Mouse (Mus musculus) forebrain, embryonic 11.5 days (tissue): ENCODE data around the gene Npnt. TPM values are rescaled to one million over a fixed set of nuclear protein-coding genes. Genes with fewer than 3 reads are reported as not detected.
A peak's percentile ranks its signal among the peaks of the same experiment; 100 is the strongest.

Source experiments
- ATAC-seq: fragments of 200-750 bp; cut with Nextera tagmentation; replicated peaks from 2 replicates; pipeline ENCODE4 v1.8.0; 2017; ENCODE audit warnings: moderate TSS enrichment; ENCODE audit not compliant: low FRiP score
- DNase-seq: peaks from one replicate; pipeline ENCODE4 v3.0.0-alpha.2; 2017; ENCODE audit warnings: low spot score
- H3K27ac ChIP-seq: fragments of 300-500 bp; sonication (generic); 2 replicates; pipeline ENCODE4 v1.5.1; 2014; ENCODE audit warnings: low read depth, low read length
- H3K27me3 ChIP-seq: fragments of 300-500 bp; sonication (generic); 2 replicates; pipeline ENCODE4 v1.6.1; 2014; ENCODE audit warnings: mild to moderate bottlenecking, low read length, mixed read lengths; ENCODE audit not compliant: control insufficient read depth, insufficient read depth
- H3K36me3 ChIP-seq: fragments of 300-500 bp; sonication (generic); 2 replicates; pipeline ENCODE4 v1.6.1; 2014; ENCODE audit warnings: mild to moderate bottlenecking, low read length, moderate library complexity, mixed read lengths; ENCODE audit not compliant: control insufficient read depth, insufficient read depth
- H3K4me1 ChIP-seq: fragments of 300-500 bp; sonication (generic); replicated peaks from 2 replicates; pipeline ENCODE4 v1.6.1; 2014; ENCODE audit warnings: low read length, mixed read lengths; ENCODE audit not compliant: control insufficient read depth, insufficient read depth
- H3K4me2 ChIP-seq: fragments of 300-500 bp; sonication (generic); 2 replicates; pipeline ENCODE4 v1.6.1; 2014; ENCODE audit warnings: low read depth, mild to moderate bottlenecking, low read length, moderate library complexity, mixed read lengths; ENCODE audit not compliant: severe bottlenecking
- H3K4me3 ChIP-seq: fragments of 300-500 bp; sonication (generic); 2 replicates; pipeline ENCODE4 v1.5.1; 2014; ENCODE audit warnings: low read depth, low read length
- H3K9ac ChIP-seq: fragments of 300-500 bp; sonication (generic); 2 replicates; pipeline ENCODE4 v1.6.1; 2014; ENCODE audit warnings: low read length
- H3K9me3 ChIP-seq: fragments of 300-500 bp; sonication (generic); 2 replicates; pipeline ENCODE4 v1.6.1; 2016; ENCODE audit warnings: low read length, mixed read lengths; ENCODE audit not compliant: control insufficient read depth
- WGBS: fragments of 180-500 bp; shearing (Covaris S2); extraction: QIAGEN DNeasy Blood & Tissue Kit; methylation state at CpG from one replicate; pipeline ENCODE4 v1.1.7; 2014; 5-methylcytosine and 5-hydroxymethylcytosine counted together
- polyA plus RNA-seq: library from polyadenylated mRNA; unstranded; fragments of >200 nt; fragmentation: Nextera tagmentation; extraction: Ambion mirVana; gene quantifications from 2 replicates; pipeline ENCODE4 v1.2.1, GENCODE M21; 2014

Npnt gene
- polyA plus RNA-seq, 1 experiment from 2014 or later, result 6.8 TPM

- H3K4me3 ChIP-seq, result no peak overlapping the region
- no peak overlapping the region for H3K4me2 ChIP-seq
- no peaks in the 10 kb centered on the region for H3K4me1 ChIP-seq
- no peak overlapping the region for H3K9ac ChIP-seq
- ATAC-seq (no peak), DNase-seq (no peak)
- no peaks in the 10 kb centered on the region for H3K27me3 ChIP-seq
- H3K27ac ChIP-seq, result no peak overlapping the region
- WGBS, result 81% methylated on average over 5 of the region's 5 CpGs
- no peaks in the 10 kb centered on the region for H3K36me3 ChIP-seq
- H3K9me3 ChIP-seq, result no peaks in the 10 kb centered on the region
These were observed 16.2 kb upstream of the Npnt start for GRCm38 (mm10) chr3:132966255-132966654.

DNA sequence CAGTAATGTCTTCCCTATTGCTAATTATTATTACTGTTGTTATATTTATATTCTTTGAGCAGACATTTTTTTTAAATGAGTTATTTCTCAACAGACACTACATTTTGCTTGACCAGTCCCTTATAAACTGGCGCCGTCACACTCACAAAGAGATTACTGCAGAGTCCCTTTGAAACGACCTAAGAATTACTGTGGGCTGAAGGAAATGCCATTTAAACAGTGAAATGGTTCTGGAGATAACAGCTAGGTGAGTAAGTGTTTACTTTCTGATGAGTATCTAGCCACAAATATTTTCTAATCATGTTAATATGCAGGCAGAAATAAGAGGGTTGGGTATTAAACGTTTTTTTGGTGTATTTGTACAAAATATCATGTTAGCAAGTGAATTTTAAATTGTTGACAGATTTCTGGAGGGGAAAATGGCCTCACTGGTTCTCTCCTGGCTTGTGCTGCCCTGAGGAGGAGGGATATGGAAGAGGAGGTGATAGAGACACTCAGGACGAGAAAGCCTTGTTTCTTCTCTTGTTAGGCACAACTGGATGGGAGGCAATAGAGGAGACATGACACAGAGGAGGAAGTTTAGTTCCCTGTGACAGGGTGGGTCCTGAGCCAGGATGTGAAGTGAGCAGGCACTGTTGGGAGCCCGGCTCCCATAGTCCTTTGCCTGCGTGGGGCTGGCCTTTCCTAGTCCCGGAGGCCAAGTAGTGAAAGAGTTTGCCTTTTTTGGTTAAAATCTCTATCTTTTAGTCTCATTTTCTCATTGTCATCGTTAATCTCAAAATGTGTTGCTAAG, 14.8 kb upstream of the Npnt start:
- H3K4me3 ChIP-seq, result no peak overlapping the region
- H3K9ac ChIP-seq, result no peak overlapping the region
- WGBS, result 76% methylated on average over 9 of the region's 9 CpGs
- no peaks in the 10 kb centered on the region for H3K27me3 ChIP-seq
- H3K9me3 ChIP-seq, result no peaks in the 10 kb centered on the region
- H3K4me1 ChIP-seq, result no peaks in the 10 kb centered on the region
- H3K4me2 ChIP-seq, result no peak overlapping the region
- DNase-seq (no peak), ATAC-seq (no peak)
- H3K27ac ChIP-seq, result no peak overlapping the region
- H3K36me3 ChIP-seq, result no peaks in the 10 kb centered on the region

DNA sequence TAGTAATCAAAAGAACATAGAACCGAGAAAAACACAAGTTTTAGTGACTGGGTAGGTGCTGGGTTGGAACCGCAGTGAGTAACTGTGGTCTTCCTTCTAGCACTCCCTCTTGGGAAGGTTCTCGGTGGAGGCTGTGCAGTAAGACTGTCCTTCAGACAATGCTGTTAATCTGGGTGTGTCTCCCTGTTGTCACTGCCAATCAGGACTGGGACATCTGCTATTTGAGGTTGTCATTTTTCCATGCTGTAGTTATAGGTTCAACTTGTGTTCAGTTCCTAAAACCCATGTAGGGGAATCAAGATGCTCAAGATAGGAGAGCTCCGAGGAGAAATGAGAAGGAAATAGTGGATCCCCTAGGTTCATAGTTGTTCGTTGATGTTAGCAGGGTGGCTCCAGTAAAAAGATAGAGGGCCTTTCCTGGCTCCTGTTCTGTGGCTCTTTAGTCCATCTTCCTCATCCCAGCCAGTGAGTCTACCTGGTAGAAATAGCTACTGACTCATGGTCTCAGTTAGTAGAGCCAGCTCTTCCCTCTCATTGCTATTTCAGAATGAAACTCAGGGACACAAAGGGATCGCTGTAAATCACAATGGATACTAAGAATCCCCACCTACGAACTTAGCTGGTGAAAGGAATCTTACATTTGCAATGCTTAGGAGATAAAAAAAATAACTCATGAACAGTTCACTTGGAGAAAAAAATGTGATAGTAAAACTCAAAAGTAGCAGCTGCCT, 12.7 kb upstream of the Npnt start:
- no peaks in the 10 kb centered on the region for H3K36me3 ChIP-seq
- H3K4me2 ChIP-seq, result no peak overlapping the region
- no peak overlapping the region for H3K9ac ChIP-seq
- H3K27ac ChIP-seq, result no peak overlapping the region
- ATAC-seq (no peak), DNase-seq (no peak)
- H3K4me1 ChIP-seq, result no peaks in the 10 kb centered on the region
- H3K27me3 ChIP-seq, result no peaks in the 10 kb centered on the region
- H3K4me3 ChIP-seq, result no peak overlapping the region
- no peaks in the 10 kb centered on the region for H3K9me3 ChIP-seq
- WGBS, result 89% methylated on average over 7 of the region's 7 CpGs

DNA sequence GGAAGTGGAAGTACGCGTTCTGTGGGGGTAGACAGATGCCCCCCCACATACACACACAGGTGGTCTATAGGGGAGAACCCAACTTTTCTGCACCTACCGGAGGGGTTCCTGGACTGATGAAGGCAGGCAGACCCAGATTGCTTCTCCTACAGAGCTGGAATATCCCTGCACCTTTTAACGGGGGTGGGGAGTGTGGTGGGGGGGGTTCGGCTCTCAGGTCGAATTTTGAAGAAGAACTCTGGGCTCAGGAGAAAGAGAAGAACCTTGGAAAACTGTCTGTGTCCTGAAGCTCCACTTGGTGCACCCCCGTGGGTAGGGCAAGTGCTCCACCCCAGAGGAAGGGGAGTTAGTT, 414 bp upstream of the Npnt start:
- ATAC-seq (no peak), DNase-seq (no peak)
- Histone ChIP-seq H3K4me2 (peak overlapping the region; percentile 94), H3K4me3 (peak overlapping the region; percentile 62), H3K9ac (peak overlapping the region; percentile 57), H3K27ac (no peak overlapping the region), H3K27me3 (peaks cover 7% of the 10 kb centered on the region), H3K36me3 (no peaks in the 10 kb centered on the region), H3K4me1 (no peaks in the 10 kb centered on the region), H3K9me3 (no peaks in the 10 kb centered on the region)
- 10% methylated on average over 7 of the region's 7 CpGs for WGBS

DNA sequence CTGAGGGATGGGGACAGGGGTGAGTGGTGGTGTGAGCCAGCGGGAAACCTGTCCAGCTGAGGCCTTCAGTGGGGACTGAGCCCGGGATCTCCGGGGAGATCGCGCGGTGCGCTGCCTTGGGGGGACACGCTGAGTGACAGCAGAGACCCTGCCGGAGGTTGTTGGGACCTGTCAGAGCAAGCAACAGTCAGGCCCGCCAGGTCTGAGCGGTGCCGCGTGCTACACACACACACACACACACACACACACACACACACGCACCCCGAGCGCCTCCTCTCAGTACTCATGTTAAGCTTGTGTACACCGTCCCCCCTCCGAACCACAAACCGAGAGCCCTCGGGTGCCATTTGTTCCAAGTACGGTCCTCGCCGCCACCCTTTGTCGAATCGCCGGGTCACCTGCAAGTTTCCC, 706 bp downstream of the Npnt start:
- no peaks in the 10 kb centered on the region for H3K9me3 ChIP-seq
- peak overlapping the region; percentile 94 for H3K4me2 ChIP-seq
- peak overlapping the region; percentile 62 for H3K4me3 ChIP-seq
- no peaks in the 10 kb centered on the region for H3K4me1 ChIP-seq
- ATAC-seq, result peak; percentile 73
- H3K9ac ChIP-seq, result peak overlapping the region; percentile 57
- DNase-seq, result peak; percentile 71
- no peaks in the 10 kb centered on the region for H3K36me3 ChIP-seq
- H3K27me3 ChIP-seq, result peaks cover 7% of the 10 kb centered on the region
- no peak overlapping the region for H3K27ac ChIP-seq
- WGBS, result under 1% methylated on average over 26 of the region's 26 CpGs

DNA sequence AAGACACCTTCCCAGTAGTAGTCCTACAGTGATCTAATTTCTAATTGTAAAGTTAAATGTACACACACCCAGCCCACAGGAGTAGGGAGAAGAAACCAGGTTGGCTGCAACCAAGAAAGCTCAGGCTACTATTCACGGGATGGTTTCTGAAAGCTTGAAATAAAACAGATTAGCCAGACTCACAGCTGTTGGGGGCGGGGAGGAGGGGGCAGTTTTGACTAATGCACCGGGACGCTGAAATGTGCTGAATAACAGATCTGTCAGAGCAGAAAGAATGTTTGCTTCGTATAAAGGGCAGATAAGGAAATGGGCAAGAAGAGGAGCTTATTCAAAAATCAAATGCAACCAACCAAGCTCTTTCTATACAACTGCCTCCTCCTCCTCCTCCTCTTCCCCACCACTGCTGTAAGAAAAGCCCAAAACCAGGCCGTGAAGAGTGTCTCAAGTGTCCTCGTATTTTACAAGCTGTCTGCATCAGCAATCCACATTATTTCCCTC, 1.7 kb downstream of the Npnt start:
- Histone ChIP-seq H3K9ac (no peak overlapping the region), H3K36me3 (no peaks in the 10 kb centered on the region), H3K4me2 (no peak overlapping the region), H3K4me3 (no peak overlapping the region), H3K27me3 (peaks cover 7% of the 10 kb centered on the region), H3K4me1 (no peaks in the 10 kb centered on the region), H3K27ac (no peak overlapping the region), H3K9me3 (no peaks in the 10 kb centered on the region)
- ATAC-seq (no peak), DNase-seq (no peak)
- 20% methylated on average over 7 of the region's 7 CpGs for WGBS

DNA sequence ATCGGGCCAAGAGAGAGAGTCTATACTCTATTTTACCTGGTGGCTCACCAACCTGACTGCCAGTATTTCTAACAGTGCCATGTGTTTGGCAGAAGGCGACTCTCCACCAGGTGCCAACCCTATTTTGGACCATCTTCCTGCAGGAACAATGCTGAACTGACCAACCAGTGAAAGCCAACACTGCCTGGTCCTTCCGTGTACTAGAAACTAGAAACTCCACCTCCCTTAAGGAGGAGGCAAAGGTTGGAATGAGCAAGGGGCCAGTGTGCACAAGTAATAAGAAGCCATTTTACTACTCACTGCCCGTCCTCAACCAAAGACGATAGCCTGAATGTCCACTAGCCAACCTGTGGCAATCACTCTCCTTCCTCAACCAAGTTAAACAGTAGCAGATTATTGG, 4.0 kb downstream of the Npnt start:
- WGBS, result 93% methylated on average over 5 of the region's 5 CpGs
- no peaks in the 10 kb centered on the region for H3K4me1 ChIP-seq
- no peak overlapping the region for H3K4me3 ChIP-seq
- no peaks in the 10 kb centered on the region for H3K9me3 ChIP-seq
- no peak overlapping the region for H3K27ac ChIP-seq
- H3K36me3 ChIP-seq, result no peaks in the 10 kb centered on the region
- ATAC-seq (no peak), DNase-seq (no peak)
- no peak overlapping the region for H3K9ac ChIP-seq
- H3K27me3 ChIP-seq, result peaks cover 7% of the 10 kb centered on the region
- H3K4me2 ChIP-seq, result no peak overlapping the region

GRCm38 (mm10) chr3:132945669-132946068, 4.4 kb downstream of the Npnt start:
- DNase-seq (no peak), ATAC-seq (no peak)
- H3K4me1 ChIP-seq, result no peaks in the 10 kb centered on the region
- H3K9ac ChIP-seq, result no peak overlapping the region
- no peaks in the 10 kb centered on the region for H3K9me3 ChIP-seq
- H3K27ac ChIP-seq, result no peak overlapping the region
- no peaks in the 10 kb centered on the region for H3K36me3 ChIP-seq
- no peak overlapping the region for H3K4me2 ChIP-seq
- 86% methylated on average over 7 of the region's 7 CpGs for WGBS
- no peak overlapping the region for H3K4me3 ChIP-seq
- peaks cover 7% of the 10 kb centered on the region for H3K27me3 ChIP-seq
